8 mouse cellular contexts compared by ENCODE assay signal in genomic region chr9:108095518-108095917, GRCm38 (mm10). TPM values are rescaled to one million over a fixed set of nuclear protein-coding genes. Genes with fewer than 3 reads are reported as not detected.
A peak's percentile ranks its signal among the peaks of the same experiment; 100 is the strongest.
DNase-seq lines count a peak whose midpoint lies in the region; ATAC-seq and TF ChIP-seq lines count a peak whose summit lies in the region.

No protein-coding gene starts in this region.

- H3K36me3 ChIP-seq in forebrain, embryonic 16.5 days (ENCODE audit: control insufficient read depth, insufficient read depth) = peaks cover 14% of the 10 kb centered on the region; the same call in 1 of the 2 replicates
- H3K36me3 ChIP-seq in intestine, postnatal 0 days (ENCODE audit: control insufficient read depth, insufficient read depth) = peaks cover 16% of the 10 kb centered on the region
- peaks cover 20% of the 10 kb centered on the region for H3K36me3 ChIP-seq in lung, embryonic 14.5 days (ENCODE audit: insufficient read depth)

- TF ChIP-seq CTCF in cerebellum, adult 2 months (IDR thresholded peaks at IDR 0.05; ENCODE audit: borderline replicate concordance, insufficient read depth, low read depth, low read length) = peak; percentile 83
- TF ChIP-seq CTCF in intestine, postnatal 0 days (IDR thresholded peaks at IDR 0.05; ENCODE audit: low read depth) = peak; percentile 87
- TF ChIP-seq CTCF in lung, embryonic 14.5 days (IDR thresholded peaks at IDR 0.05; ENCODE audit: low read depth) = peak; percentile 79
- TF ChIP-seq CTCF in olfactory bulb, adult 2 months (IDR thresholded peaks at IDR 0.05; ENCODE audit: insufficient read depth, low read depth, low read length) = 0 out of 2 replicates have a peak, but pooled peaks have one; percentile 29

- 12% methylated on average over 3 of the region's 3 CpGs for WGBS in cerebellum, adult 2 months
- 9% methylated on average over 3 of the region's 3 CpGs for WGBS in forebrain, embryonic 16.5 days
- WGBS in intestine, postnatal 0 days = 7% methylated on average over 3 of the region's 3 CpGs
- WGBS in lung, embryonic 14.5 days = 3% methylated on average over 3 of the region's 3 CpGs
- 8% methylated on average over 3 of the region's 3 CpGs for WGBS in olfactory bulb, adult 2 months

- DNase-seq in urinary bladder, postnatal 36 days (ENCODE audit: low spot score in 2 of 2) = peak; percentile 37 to 55
- no peak for DNase-seq in urinary bladder, postnatal 10 days (ENCODE audit: low spot score)
- peak; percentile 71 to 78 for DNase-seq in cerebellum, adult 2 months
- DNase-seq in lung, embryonic 14.5 days = peak; percentile 88
- no peak for DNase-seq in ovary, adult 18-20 months (ENCODE audit: low spot score)

- no peak for TF ChIP-seq POLR2A in cerebellum, adult 2 months (IDR thresholded peaks at IDR 0.05; ENCODE audit: borderline replicate concordance, insufficient read depth, low read length)
- TF ChIP-seq POLR2A in olfactory bulb, adult 2 months (IDR thresholded peaks at IDR 0.05; ENCODE audit: insufficient read depth, low read depth, low read length) = no peak

- H3K4me2 ChIP-seq in forebrain, embryonic 16.5 days (ENCODE audit: low read length) = peak overlapping the region; percentile 84
- H3K4me2 ChIP-seq in intestine, postnatal 0 days (replicated peaks; ENCODE audit: low read depth) = peak overlapping the region; percentile 93
- peak overlapping the region; percentile 99 for H3K4me2 ChIP-seq in lung, embryonic 14.5 days

- no peaks in the 10 kb centered on the region for H3K27me3 ChIP-seq in cerebellum, adult 2 months (ENCODE audit: control insufficient read depth, insufficient read depth, low read length)
- H3K27me3 ChIP-seq in forebrain, embryonic 16.5 days (replicated peaks; ENCODE audit: control insufficient read depth, insufficient read depth, low read length) = no peaks in the 10 kb centered on the region
- H3K27me3 ChIP-seq in intestine, postnatal 0 days (replicated peaks; ENCODE audit: control insufficient read depth, insufficient read depth, low read length) = no peaks in the 10 kb centered on the region
- H3K27me3 ChIP-seq in lung, embryonic 14.5 days (ENCODE audit: insufficient read depth, low read length) = no peaks in the 10 kb centered on the region

- H3K9ac ChIP-seq in forebrain, embryonic 16.5 days (replicated peaks; ENCODE audit: low read depth, low read length) = no peak overlapping the region
- peak overlapping the region; percentile 91; the same call in 1 of the 2 replicates for H3K9ac ChIP-seq in intestine, postnatal 0 days (ENCODE audit: low read depth, low read length)
- peak overlapping the region; percentile 77 for H3K9ac ChIP-seq in lung, embryonic 14.5 days

- 0 out of 2 replicates have a peak, but pooled peaks have one; percentile 7 for ATAC-seq in forebrain, embryonic 16.5 days
- no peak for ATAC-seq in intestine, postnatal 0 days
- ATAC-seq in lung, embryonic 14.5 days (ENCODE audit: insufficient read depth) = no peak

- H3K9me3 ChIP-seq in forebrain, embryonic 16.5 days (ENCODE audit: control insufficient read depth, low read length) = no peaks in the 10 kb centered on the region
- H3K9me3 ChIP-seq in intestine, postnatal 0 days (ENCODE audit: control insufficient read depth) = no peaks in the 10 kb centered on the region
- no peaks in the 10 kb centered on the region for H3K9me3 ChIP-seq in lung, embryonic 14.5 days (ENCODE audit: low read depth, low read length)

- peaks cover 22% of the 10 kb centered on the region for H3K4me1 ChIP-seq in cerebellum, adult 2 months (ENCODE audit: control insufficient read depth, insufficient read depth, low read length)
- H3K4me1 ChIP-seq in forebrain, embryonic 16.5 days (replicated peaks; ENCODE audit: control insufficient read depth, insufficient read depth, low read length) = peaks cover 16% of the 10 kb centered on the region
- H3K4me1 ChIP-seq in intestine, postnatal 0 days (replicated peaks; ENCODE audit: control insufficient read depth, insufficient read depth, low read length) = peaks cover 8% of the 10 kb centered on the region; the same call in 1 of the 2 replicates
- H3K4me1 ChIP-seq in lung, embryonic 14.5 days (ENCODE audit: insufficient read depth) = peaks cover 5% of the 10 kb centered on the region
- H3K4me1 ChIP-seq in olfactory bulb, adult 2 months (ENCODE audit: control insufficient read depth, insufficient read depth, low read length) = peaks cover 14% of the 10 kb centered on the region

- H3K4me3 ChIP-seq in cerebellum, adult 2 months (replicated peaks; ENCODE audit: insufficient read depth, low read depth, low read length) = no peak overlapping the region
- H3K4me3 ChIP-seq in forebrain, embryonic 16.5 days (replicated peaks; ENCODE audit: low read length) = peak overlapping the region; percentile 63
- H3K4me3 ChIP-seq in intestine, postnatal 0 days (ENCODE audit: low read depth, low read length) = peak overlapping the region; percentile 87
- H3K4me3 ChIP-seq in lung, embryonic 14.5 days (ENCODE audit: low read depth, low read length) = peak overlapping the region; percentile 76
- H3K4me3 ChIP-seq in olfactory bulb, adult 2 months (ENCODE audit: insufficient read depth, low read depth, low read length) = no peak overlapping the region

- H3K27ac ChIP-seq in cerebellum, adult 2 months (ENCODE audit: insufficient read depth, low read length) = no peak overlapping the region; the same call in 1 of the 2 replicates
- no peak overlapping the region for H3K27ac ChIP-seq in forebrain, embryonic 16.5 days (ENCODE audit: low read length)
- H3K27ac ChIP-seq in intestine, postnatal 0 days (ENCODE audit: low read depth, low read length) = peak overlapping the region; percentile 91
- H3K27ac ChIP-seq in lung, embryonic 14.5 days (ENCODE audit: low read depth) = peak overlapping the region; percentile 67; the same call in 1 of the 2 replicates
- H3K27ac ChIP-seq in olfactory bulb, adult 2 months (ENCODE audit: insufficient read depth, low read depth, low read length) = no peak overlapping the region

RNA-seq across cellular contexts. Expression of gene Apeh, which starts 1.1 kb away (rescaled TPM):
- 69.6 and 83.5 TPM in 2 replicates for polyA plus RNA-seq in cerebellum, adult 2 months (2012; rRNA removed)
- 41.3 and 46.2 TPM in 2 replicates for polyA plus RNA-seq in forebrain, embryonic 16.5 days (2015; fragmentation: Nextera tagmentation; extraction: Ambion mirVana)
- polyA plus RNA-seq in intestine, postnatal 0 days (2015; fragmentation: Nextera tagmentation; extraction: Ambion mirVana) = 82.6 and 98.4 TPM in 2 replicates
- polyA plus RNA-seq in lung, embryonic 14.5 days (2014; fragmentation: Nextera tagmentation; extraction: Ambion mirVana) = 49.4 and 49.9 TPM in 2 replicates
- not detected in 2 replicates for polyA plus RNA-seq in olfactory bulb, adult 2 months (2012; ENCODE audit: insufficient read depth, insufficient read length, low replicate concordance, missing spikeins)

RNA-seq across cellular contexts. Expression of gene Rnf123, which starts 12.4 kb away (rescaled TPM):
- 184 and 213 TPM in 2 replicates for polyA plus RNA-seq in cerebellum, adult 2 months (2012; rRNA removed)
- 44.5 and 53.1 TPM in 2 replicates for polyA plus RNA-seq in forebrain, embryonic 16.5 days (2015; fragmentation: Nextera tagmentation; extraction: Ambion mirVana)
- polyA plus RNA-seq in intestine, postnatal 0 days (2015; fragmentation: Nextera tagmentation; extraction: Ambion mirVana) = 17.2 and 18.2 TPM in 2 replicates
- 27.9 and 30.9 TPM in 2 replicates for polyA plus RNA-seq in lung, embryonic 14.5 days (2014; fragmentation: Nextera tagmentation; extraction: Ambion mirVana)
- not detected in 2 replicates for polyA plus RNA-seq in olfactory bulb, adult 2 months (2012; ENCODE audit: insufficient read depth, insufficient read length, low replicate concordance, missing spikeins)

RNA-seq across cellular contexts. Expression of gene Mst1, which starts 15.3 kb away (rescaled TPM):
- 0.13 TPM in 1 of 2 replicates, not detected in the other for polyA plus RNA-seq in cerebellum, adult 2 months (2012; rRNA removed)
- not detected in 2 replicates for polyA plus RNA-seq in forebrain, embryonic 16.5 days (2015; fragmentation: Nextera tagmentation; extraction: Ambion mirVana)
- polyA plus RNA-seq in intestine, postnatal 0 days (2015; fragmentation: Nextera tagmentation; extraction: Ambion mirVana) = 0.78 and 0.84 TPM in 2 replicates
- 0.18 and 0.20 TPM in 2 replicates for polyA plus RNA-seq in lung, embryonic 14.5 days (2014; fragmentation: Nextera tagmentation; extraction: Ambion mirVana)
- polyA plus RNA-seq in olfactory bulb, adult 2 months (2012; ENCODE audit: insufficient read depth, insufficient read length, low replicate concordance, missing spikeins) = not detected in 2 replicates

RNA-seq across cellular contexts. Expression of gene Amigo3, which starts 42.6 kb away (rescaled TPM):
- polyA plus RNA-seq in cerebellum, adult 2 months (2012; rRNA removed) = 2.7 TPM in 2 replicates
- polyA plus RNA-seq in forebrain, embryonic 16.5 days (2015; fragmentation: Nextera tagmentation; extraction: Ambion mirVana) = 2.5 and 3.4 TPM in 2 replicates
- 4.4 and 4.8 TPM in 2 replicates for polyA plus RNA-seq in intestine, postnatal 0 days (2015; fragmentation: Nextera tagmentation; extraction: Ambion mirVana)
- 3.1 and 3.4 TPM in 2 replicates for polyA plus RNA-seq in lung, embryonic 14.5 days (2014; fragmentation: Nextera tagmentation; extraction: Ambion mirVana)
- polyA plus RNA-seq in olfactory bulb, adult 2 months (2012; ENCODE audit: insufficient read depth, insufficient read length, low replicate concordance, missing spikeins) = not detected in 2 replicates

RNA-seq across cellular contexts. Expression of gene Gmppb, which starts 46.5 kb away (rescaled TPM):
- polyA plus RNA-seq in cerebellum, adult 2 months (2012; rRNA removed) = 16.5 and 28.7 TPM in 2 replicates
- 19.6 and 21.2 TPM in 2 replicates for polyA plus RNA-seq in forebrain, embryonic 16.5 days (2015; fragmentation: Nextera tagmentation; extraction: Ambion mirVana)
- polyA plus RNA-seq in intestine, postnatal 0 days (2015; fragmentation: Nextera tagmentation; extraction: Ambion mirVana) = 146 and 154 TPM in 2 replicates
- polyA plus RNA-seq in lung, embryonic 14.5 days (2014; fragmentation: Nextera tagmentation; extraction: Ambion mirVana) = 22.2 and 25.7 TPM in 2 replicates
- not detected in 2 replicates for polyA plus RNA-seq in olfactory bulb, adult 2 months (2012; ENCODE audit: insufficient read depth, insufficient read length, low replicate concordance, missing spikeins)

Comparison
In these comparisons a context has a peak if more than half of its experiments do, and no peak if none do; other contexts are left out.
1. DNase-seq: peak in urinary bladder, postnatal 36 days (2 of 2), cerebellum, adult 2 months (2 of 2) and lung, embryonic 14.5 days (single experiment); none in urinary bladder, postnatal 10 days (single experiment) and ovary, adult 18-20 months (single experiment).
2. H3K27ac ChIP-seq: peak in intestine, postnatal 0 days (single experiment) and lung, embryonic 14.5 days (single experiment); none in cerebellum, adult 2 months (single experiment), forebrain, embryonic 16.5 days (single experiment) and olfactory bulb, adult 2 months (single experiment).
3. H3K4me3 ChIP-seq: peak in forebrain, embryonic 16.5 days (single experiment), intestine, postnatal 0 days (single experiment) and lung, embryonic 14.5 days (single experiment); none in cerebellum, adult 2 months (single experiment) and olfactory bulb, adult 2 months (single experiment).
4. CTCF ChIP-seq: peak in every context shown above with its lines; median percentile 87 in intestine, postnatal 0 days; 83 in cerebellum, adult 2 months; 79 in lung, embryonic 14.5 days; 29 in olfactory bulb, adult 2 months.
5. RNA of gene Apeh, which starts 1.1 kb away (polyA plus RNA-seq): 82.6 to 98.4 TPM in intestine, postnatal 0 days, 69.6 to 83.5 TPM in cerebellum, adult 2 months, 49.4 to 49.9 TPM in lung, embryonic 14.5 days and 41.3 to 46.2 TPM in forebrain, embryonic 16.5 days; not detected in olfactory bulb, adult 2 months; every median in the first group is over 10 times any median in the second.
6. Peak in every context shown above with its lines, with median percentiles within 50 percentile points of each other: H3K4me2 ChIP-seq.